Mouse (Mus musculus) Patski (cell line): ENCODE results near the gene Kmt2b. TPM values are rescaled to one million over a fixed set of nuclear protein-coding genes. Genes with fewer than 3 reads are reported as not detected.
A peak's percentile ranks its signal among the peaks of the same experiment; 100 is the strongest.

Experiments used
- ATAC-seq: fragments of 100-300 bp; one replicate; pipeline ENCODE4 v1.8.0; 2021
- CTCF ChIA-PET: fragments of 350-600 bp; sonication (Branson Sonifier 250); formaldehyde crosslinking; loops from one replicate; lab custom pipeline; 2022; ENCODE audit warnings: inconsistent platforms; lab: Charles Lee
- POLR2A ChIA-PET: fragments of 350-600 bp; sonication (Branson Sonifier 250); formaldehyde crosslinking; loops from one replicate; lab custom pipeline; 2022; ENCODE audit warnings: antibody characterized with exemption, inconsistent platforms; lab: Charles Lee
- DNase-seq: peaks from one replicate; pipeline ENCODE4 v3.0.0-alpha.2; 2011; ENCODE audit warnings: low read depth, low spot score
- H3K27me3 ChIP-seq: fragments of 371-371 bp; one replicate; pipeline ENCODE4 v1.5.1; 2021
- CTCF ChIP-seq: fragments of 100-300 bp; IDR thresholded peaks from one replicate; pipeline ENCODE4 v1.5.1; 2021
- in situ Hi-C: fragments of 300-500 bp; cut with MboI; formaldehyde crosslinking; loops from 3 replicates; pipeline ENCODE4 v1.11.1; 2018; ENCODE audit warnings: low pct_unique_long_range_greater_than_20kb, mixed read lengths
- polyA plus RNA-seq: library from polyadenylated mRNA; unstranded; gene quantifications from one replicate; pipeline ENCODE4 v1.2.3, GENCODE M21; 2021

The Kmt2b gene
- polyA plus RNA-seq, 1 experiment from 2014 or later: 40.7 TPM

GRCm38 (mm10) chr7:30550603-30551002 is 37.9 kb downstream of the Kmt2b start:
- H3K27me3 ChIP-seq: no peaks in the 10 kb centered on the region
- in situ Hi-C loops: loop anchor here (10.0 kb wide), 1 partner anchor 1726 kb away; the partner anchor contains the start of gene Ech1
- ChIA-PET CTCF (interaction anchor here (1.3 kb wide), 1 partner anchor 21 kb away, joined by 5 read pairs; no protein-coding TSS in a partner anchor), POLR2A (interaction anchor here (0.6 kb wide), 2 partner anchors 59 to 60 kb away, joined by 3 read pairs; no protein-coding TSS in a partner anchor)
- no peak for TF ChIP-seq CTCF
- no peak for ATAC-seq
- no peak for DNase-seq

DNA sequence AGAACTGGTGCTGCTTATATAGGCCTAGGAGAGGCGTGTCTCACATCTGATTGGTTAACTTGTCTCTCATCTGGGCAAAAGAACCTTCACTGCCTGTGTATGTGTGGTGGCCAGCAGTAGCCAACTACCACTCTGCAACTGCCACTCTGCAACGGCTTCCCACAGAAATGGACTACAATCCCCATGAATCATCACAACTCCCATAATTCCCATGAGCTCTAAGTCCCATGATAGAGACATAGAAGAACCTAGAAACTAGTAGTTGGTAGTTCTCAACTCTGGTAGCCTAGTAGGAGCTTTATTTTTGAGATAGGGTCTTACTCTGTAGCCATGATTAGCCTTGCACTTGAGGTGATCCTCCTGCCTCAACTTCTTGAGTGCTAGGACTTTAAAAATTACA is 38.6 kb downstream of the Kmt2b start:
- CTCF ChIA-PET: no interaction called here
- DNase-seq (no peak), ATAC-seq (no peak)
- TF ChIP-seq CTCF: no peak
- POLR2A ChIA-PET: no interaction called here
- in situ Hi-C loops: loop anchor here (5.0 to 10.0 kb wide), 2 partner anchors 58 to 1725 kb away; partner anchors contain the start of genes Ech1 and Prodh2
- no peaks in the 10 kb centered on the region for H3K27me3 ChIP-seq

DNA sequence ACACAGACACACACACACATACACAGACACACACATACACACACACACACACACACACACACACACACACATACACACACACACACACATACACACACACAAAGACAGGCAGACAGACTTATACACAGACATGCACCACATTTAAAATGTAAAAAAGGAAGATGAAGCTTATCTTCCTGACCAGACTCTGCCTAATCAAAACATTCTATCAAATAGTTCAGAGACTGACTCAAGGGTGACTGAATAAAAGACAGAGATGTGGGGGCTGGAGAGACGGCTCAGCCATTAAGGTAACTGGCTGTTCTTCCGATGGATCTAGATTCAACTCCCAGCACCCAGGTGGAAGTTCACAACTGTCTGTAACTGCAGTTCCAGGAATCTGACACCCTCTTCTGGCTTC is 44.2 kb downstream of the Kmt2b start:
- in situ Hi-C loops: no loop called here
- no peak for TF ChIP-seq CTCF
- H3K27me3 ChIP-seq: no peaks in the 10 kb centered on the region
- ATAC-seq (no peak), DNase-seq (no peak)
- ChIA-PET CTCF (no interaction called here), POLR2A (no interaction called here)

DNA sequence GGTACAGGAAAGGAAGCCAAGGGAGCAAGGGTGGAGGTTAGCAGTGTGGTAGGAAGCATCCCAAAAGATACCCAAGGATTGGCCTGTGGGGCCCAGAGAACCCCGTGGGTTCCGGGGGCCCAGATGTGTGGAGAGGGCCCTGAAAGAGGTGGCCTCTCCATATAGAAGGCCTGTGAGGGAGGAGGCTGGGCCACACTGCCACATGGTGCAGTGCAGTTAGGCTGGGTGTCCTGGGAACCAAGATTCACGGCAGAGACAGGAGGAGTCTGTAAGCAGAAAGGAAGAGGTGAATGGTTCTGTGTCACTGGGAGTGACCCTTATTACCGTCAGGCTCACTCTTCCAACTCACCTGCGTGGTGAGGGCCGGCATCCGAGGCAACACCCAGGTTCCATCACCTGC is 48.0 kb downstream of the Kmt2b start:
- H3K27me3 ChIP-seq: no peaks in the 10 kb centered on the region
- ATAC-seq (no peak), DNase-seq (no peak)
- TF ChIP-seq CTCF: no peak
- ChIA-PET POLR2A (no interaction called here), CTCF (interaction anchor here (1.2 kb wide), 1 partner anchor 11 kb away, joined by 3 read pairs; no protein-coding TSS in a partner anchor)
- in situ Hi-C loops: no loop called here

- DNase-seq (peak; percentile 77), ATAC-seq (peak; percentile 87)
- POLR2A ChIA-PET: interaction anchor here (0.7 to 1.2 kb wide), 2 partner anchors 18 to 217 kb away, joined by 3 to 4 read pairs; no protein-coding TSS in a partner anchor
- H3K27me3 ChIP-seq: no peaks in the 10 kb centered on the region
- in situ Hi-C loops: no loop called here
- CTCF ChIA-PET: interaction anchor here (1.1 to 1.9 kb wide), 2 partner anchors 18 to 91 kb away, joined by 3 to 6 read pairs; partner anchors contain the start of genes Cox6b1, Hspb6 and Proser3
- no peak for TF ChIP-seq CTCF
Observed at GRCm38 (mm10) chr7:30534633-30535577, 53.6 kb downstream of the Kmt2b start, which contains the start of gene Arhgap33. Arhgap33 (minus strand) TSS chr7:30535060.

GRCm38 (mm10) chr7:30533941-30534632 is 54.4 kb downstream of the Kmt2b start:
- no peaks in the 10 kb centered on the region for H3K27me3 ChIP-seq
- CTCF ChIA-PET: no interaction called here
- POLR2A ChIA-PET: interaction anchor here (0.5 kb wide), 1 partner anchor 197 kb away, joined by 3 read pairs; no protein-coding TSS in a partner anchor
- TF ChIP-seq CTCF: no peak
- DNase-seq (no peak), ATAC-seq (no peak)
- in situ Hi-C loops: no loop called here

DNA sequence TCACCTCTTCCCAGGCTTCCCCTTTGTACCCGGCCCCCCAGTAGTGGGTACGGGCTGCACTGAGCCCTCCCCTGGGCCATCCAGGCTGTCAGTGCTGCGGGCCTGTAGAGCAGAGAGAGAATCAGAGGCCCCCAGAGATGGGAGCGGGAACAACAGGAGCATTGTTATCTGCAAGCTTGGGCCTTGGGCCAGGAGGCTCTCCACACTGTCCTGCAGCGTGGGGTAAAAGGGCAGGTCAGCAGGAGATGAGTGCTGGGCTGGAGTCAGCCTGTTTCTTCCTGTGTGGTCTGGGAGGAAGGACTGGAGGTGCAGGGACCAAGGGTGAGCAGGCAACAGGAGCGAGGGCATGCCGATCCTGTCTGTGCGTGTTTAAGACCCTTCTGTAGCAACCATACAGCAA is 55.6 kb downstream of the Kmt2b start:
- ChIA-PET POLR2A (no interaction called here), CTCF (interaction anchor here (2.3 kb wide), 1 partner anchor 41 kb away, joined by 13 read pairs; no protein-coding TSS in a partner anchor)
- in situ Hi-C loops: no loop called here
- no peak for TF ChIP-seq CTCF
- H3K27me3 ChIP-seq: no peaks in the 10 kb centered on the region
- no peak for ATAC-seq
- no peak for DNase-seq

DNA sequence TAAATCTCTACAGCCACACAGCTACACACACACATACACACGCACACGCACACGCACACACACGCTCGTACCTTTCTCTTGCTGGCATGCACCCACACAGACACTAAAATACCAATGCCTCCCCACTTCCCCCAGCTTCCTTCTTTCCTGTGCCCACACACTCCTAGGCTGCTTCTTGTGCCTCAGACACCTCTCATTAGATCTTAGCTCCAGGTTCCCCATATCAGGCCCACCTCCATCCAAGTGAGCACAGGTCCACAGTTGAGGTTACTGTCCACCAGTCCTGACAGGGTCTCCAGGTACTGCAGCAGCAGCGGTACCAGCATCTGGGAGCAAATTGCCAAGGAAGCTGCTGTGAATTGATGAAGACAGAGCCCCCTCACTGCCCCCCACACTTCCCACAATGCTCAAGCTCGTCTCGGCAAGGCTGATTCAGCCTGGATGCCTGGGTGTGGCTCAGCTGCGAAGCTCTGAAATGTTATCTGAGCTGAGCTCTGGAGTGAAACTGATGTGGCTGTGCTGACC is 57.2 kb downstream of the Kmt2b start:
- ChIA-PET CTCF (interaction anchor here (1.1 to 2.3 kb wide), 3 partner anchors 11 to 40 kb away, joined by 3 to 13 read pairs (median 4); no protein-coding TSS in a partner anchor), POLR2A (no interaction called here)
- no peaks in the 10 kb centered on the region for H3K27me3 ChIP-seq
- ATAC-seq: no peak
- no peak for TF ChIP-seq CTCF
- in situ Hi-C loops: no loop called here
- no peak for DNase-seq

DNA sequence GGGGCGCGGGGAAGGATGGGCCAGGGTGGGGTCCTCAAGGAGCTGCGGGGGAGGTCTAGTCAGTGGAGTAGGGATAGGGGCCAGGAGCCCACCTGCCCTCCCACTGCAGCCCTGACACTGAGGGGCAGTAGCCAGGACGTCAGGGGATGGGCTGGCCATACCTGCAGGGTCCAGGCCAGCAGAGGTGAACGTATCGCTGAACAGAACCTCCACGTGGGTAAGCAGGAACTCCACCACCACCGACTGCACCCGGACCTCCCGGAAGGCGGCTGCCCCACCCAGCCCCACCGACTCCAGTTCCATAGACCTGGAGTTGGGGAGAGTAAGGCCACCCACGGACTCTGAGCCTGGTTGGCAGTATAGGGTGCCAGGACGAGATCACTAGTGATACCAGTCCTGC is 61.5 kb downstream of the Kmt2b start:
- no peak for DNase-seq
- ChIA-PET CTCF (no interaction called here), POLR2A (interaction anchor here (0.6 kb wide), 1 partner anchor 322 kb away, joined by 9 read pairs; no protein-coding TSS in a partner anchor)
- in situ Hi-C loops: no loop called here
- ATAC-seq: no peak
- no peaks in the 10 kb centered on the region for H3K27me3 ChIP-seq
- TF ChIP-seq CTCF: no peak

GRCm38 (mm10) chr7:30526399-30526798 is 62.1 kb downstream of the Kmt2b start:
- POLR2A ChIA-PET: no interaction called here
- no peak for TF ChIP-seq CTCF
- DNase-seq: no peak
- CTCF ChIA-PET: no interaction called here
- H3K27me3 ChIP-seq: no peaks in the 10 kb centered on the region
- ATAC-seq: no peak
- in situ Hi-C loops: no loop called here
